Mouse (Mus musculus) gastrocnemius, adult 2 months (tissue): ENCODE results near the gene AW822073. TPM values are rescaled to one million over a fixed set of nuclear protein-coding genes. Genes with fewer than 3 reads are reported as not detected.

Source experiments
- DNase-seq: peaks from one replicate; pipeline ENCODE4 v3.0.0; 2022
- H3K27ac ChIP-seq: fragments of 200-600 bp; 2 replicates; pipeline ENCODE4 v1.8.1; 2022; ENCODE audit warnings: mild to moderate bottlenecking
- H3K4me3 ChIP-seq: fragments of 200-600 bp; 2 replicates; pipeline ENCODE4 v1.8.1; 2022; ENCODE audit warnings: mild to moderate bottlenecking, moderate library complexity
- CTCF ChIP-seq: fragments of 200-600 bp; IDR thresholded peaks from 2 replicates; pipeline ENCODE4 v1.8.1; 2022; ENCODE audit warnings: antibody characterized with exemption, mild to moderate bottlenecking, moderate library complexity
- intact Hi-C: fragments of 180-260 bp; cut with DNase I; formaldehyde crosslinking; loops from one replicate; pipeline ENCODE4 v1.15.1; 2025
- total RNA-seq, 2 experiments: library from RNA; stranded (reverse); gene quantifications; 2 replicates each; pipeline ENCODE4 v1.2.3; 2021

Gene AW822073
- total RNA-seq, 2 experiments from 2014 or later, result not detected

GRCm38 (mm10) chr10:58206639-58207404, 17.9 kb downstream of the AW822073 start:
- no peak for DNase-seq
- intact Hi-C loops, result no loop called here
- Histone ChIP-seq H3K27ac (no peak overlapping the region), H3K4me3 (no peak overlapping the region)
- no peak for TF ChIP-seq CTCF

DNA sequence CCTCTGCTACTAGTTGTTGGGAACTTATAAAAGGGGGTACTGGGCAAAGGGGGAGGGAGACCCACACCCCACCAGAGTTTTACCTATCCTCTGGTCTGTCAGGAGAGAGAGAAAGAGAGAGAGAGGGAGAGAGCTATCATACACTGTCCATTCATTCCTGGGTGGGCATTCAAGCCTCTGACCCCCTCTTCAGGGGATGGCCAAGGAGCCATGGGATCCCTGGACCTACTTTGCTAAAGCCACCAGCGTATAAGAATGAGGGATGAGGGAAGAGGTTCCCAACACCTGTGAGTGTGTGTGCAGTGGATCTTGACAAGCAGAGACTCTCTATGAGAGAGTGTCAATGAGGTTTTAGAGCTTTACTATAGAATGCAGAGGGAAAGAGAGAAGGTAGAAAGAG, 18.7 kb downstream of the AW822073 start:
- no peak overlapping the region for H3K4me3 ChIP-seq
- DNase-seq, result no peak
- no peak overlapping the region for H3K27ac ChIP-seq
- no peak for TF ChIP-seq CTCF
- intact Hi-C loops, result no loop called here

Other genes starting within 250 kb of the AW822073 start
- not detected for gene Duxf3, start 7.7 kb upstream of the AW822073 start, total RNA-seq
- not detected for gene Gm4981, start 11.8 kb upstream of the AW822073 start, total RNA-seq
- 10 to 100 TPM; 21.0 to 24.5 TPM for gene Gcc2, start 30.6 kb upstream of the AW822073 start, total RNA-seq
- gene Lims1, start 98.5 kb upstream of the AW822073 start, total RNA-seq, result 10 to 100 TPM; 36.1 to 54.7 TPM
- 10 to 100 TPM; 48.5 to 48.9 TPM for gene Ranbp2, start 222.0 kb upstream of the AW822073 start, total RNA-seq